Mouse (Mus musculus) cerebellum, adult 2 months (tissue): ENCODE measurements around the gene Efcab2. TPM values are rescaled to one million over a fixed set of nuclear protein-coding genes. Genes with fewer than 3 reads are reported as not detected.

Experiments
- DNase-seq, 2 experiments: peaks; one replicate each; pipeline ENCODE4 v3.0.0; 2021
- H3K27ac ChIP-seq: fragments of 200-500 bp; 2 replicates; pipeline ENCODE4 v1.5.1; 2012; ENCODE audit warnings: low read length, control low read depth, inconsistent platforms; ENCODE audit not compliant: insufficient read depth
- H3K27me3 ChIP-seq: fragments of 200-500 bp; 2 replicates; pipeline ENCODE4 v1.6.1; 2012; ENCODE audit warnings: inconsistent platforms, mild to moderate bottlenecking, low read length, moderate library complexity; ENCODE audit not compliant: control insufficient read depth, insufficient read depth
- H3K4me1 ChIP-seq: fragments of 200-500 bp; 2 replicates; pipeline ENCODE4 v1.6.1; 2011; ENCODE audit warnings: low read length; ENCODE audit not compliant: control insufficient read depth, insufficient read depth
- H3K4me3 ChIP-seq: fragments of 200-500 bp; replicated peaks from 2 replicates; pipeline ENCODE3; 2011; ENCODE audit warnings: mild to moderate bottlenecking, low read depth, low read length, control low read depth; ENCODE audit not compliant: insufficient read depth
- CTCF ChIP-seq: fragments of 200-500 bp; IDR thresholded peaks from 2 replicates; pipeline ENCODE4 v1.5.1; 2011; ENCODE audit warnings: low read depth, mild to moderate bottlenecking, control low read depth, low read length, moderate library complexity, borderline replicate concordance; ENCODE audit not compliant: insufficient read depth
- POLR2A ChIP-seq: fragments of 200-500 bp; IDR thresholded peaks from 2 replicates; pipeline ENCODE4 v1.6.1; 2011; ENCODE audit warnings: low read length, control low read depth, borderline replicate concordance; ENCODE audit not compliant: insufficient read depth
- WGBS: fragments of 180-500 bp; shearing (Covaris S2); methylation state at CpG from one replicate; pipeline ENCODE4 v1.1.7; 2018; 5-methylcytosine and 5-hydroxymethylcytosine counted together
- polyA plus RNA-seq: library from polyadenylated mRNA; depleted of rRNA; stranded (reverse); fragments of >200 nt; gene quantifications from 2 replicates; pipeline ENCODE4 v1.2.3, GENCODE M21; 2012

Efcab2 gene
- polyA plus RNA-seq, 1 experiment: 12.9 TPM

- 93% methylated on average over 1 of the region's 1 CpGs for WGBS
- DNase-seq: no peak
- H3K27me3 ChIP-seq: no peaks in the 10 kb centered on the region
- no peaks in the 10 kb centered on the region for H3K4me1 ChIP-seq
- TF ChIP-seq CTCF (no peak), POLR2A (no peak)
- H3K4me3 ChIP-seq: no peak overlapping the region
- H3K27ac ChIP-seq: no peak overlapping the region
These were observed 27.7 kb downstream of the Efcab2 start for GRCm38 (mm10) chr1:178433619-178434018.

- Histone ChIP-seq H3K4me1 (peaks cover 9% of the 10 kb centered on the region), H3K4me3 (no peak overlapping the region), H3K27me3 (no peaks in the 10 kb centered on the region), H3K27ac (no peak overlapping the region)
- TF ChIP-seq CTCF: no peak
- TF ChIP-seq POLR2A: no peak
- WGBS: 79% methylated on average over 3 of the region's 3 CpGs
- no peak for DNase-seq
These were observed 38.5 kb downstream of the Efcab2 start for GRCm38 (mm10) chr1:178444407-178444806.

GRCm38 (mm10) chr1:178447036-178447435 is 41.2 kb downstream of the Efcab2 start:
- TF ChIP-seq CTCF (no peak), POLR2A (no peak)
- Histone ChIP-seq H3K4me3 (no peak overlapping the region), H3K4me1 (peaks cover 9% of the 10 kb centered on the region), H3K27me3 (no peaks in the 10 kb centered on the region), H3K27ac (no peak overlapping the region)
- no peak for DNase-seq
- 98% methylated on average over 1 of the region's 1 CpGs for WGBS

- WGBS: 38% methylated on average over 6 of the region's 6 CpGs
- H3K27me3 ChIP-seq: no peaks in the 10 kb centered on the region
- H3K4me1 ChIP-seq: peaks cover 15% of the 10 kb centered on the region
- no peak for TF ChIP-seq POLR2A
- no peak for TF ChIP-seq CTCF
- H3K27ac ChIP-seq: peak overlapping the region; percentile 73
- peak; percentile 53 to 55 for DNase-seq
- no peak overlapping the region for H3K4me3 ChIP-seq
These were observed 42.4 kb downstream of the Efcab2 start for GRCm38 (mm10) chr1:178448271-178448744.

GRCm38 (mm10) chr1:178449172-178449571 is 43.3 kb downstream of the Efcab2 start:
- Histone ChIP-seq H3K4me3 (no peak overlapping the region), H3K27ac (no peak overlapping the region), H3K27me3 (no peaks in the 10 kb centered on the region), H3K4me1 (peaks cover 16% of the 10 kb centered on the region)
- TF ChIP-seq POLR2A: no peak
- TF ChIP-seq CTCF: peak; percentile 95
- WGBS: 27% methylated on average over 3 of the region's 3 CpGs
- DNase-seq: peak; percentile 86 to 88

- 89% methylated on average over 2 of the region's 2 CpGs for WGBS
- DNase-seq: no peak
- Histone ChIP-seq H3K4me3 (no peak overlapping the region), H3K27ac (no peak overlapping the region), H3K27me3 (no peaks in the 10 kb centered on the region), H3K4me1 (peaks cover 19% of the 10 kb centered on the region)
- no peak for TF ChIP-seq POLR2A
- no peak for TF ChIP-seq CTCF
These were observed 44.0 kb downstream of the Efcab2 start for GRCm38 (mm10) chr1:178449933-178450332.

- peak; percentile 95 to 99 for DNase-seq
- 5% methylated on average over 3 of the region's 3 CpGs for WGBS
- Histone ChIP-seq H3K4me1 (peaks cover 17% of the 10 kb centered on the region; the same call in 1 of the 2 replicates), H3K4me3 (no peak overlapping the region), H3K27ac (peak overlapping the region; percentile 92), H3K27me3 (no peaks in the 10 kb centered on the region)
- no peak for TF ChIP-seq CTCF
- peak; percentile 17; the same call in 1 of the 2 replicates for TF ChIP-seq POLR2A
These were observed 48.2 kb downstream of the Efcab2 start for GRCm38 (mm10) chr1:178454125-178454524.

GRCm38 (mm10) chr1:178455120-178455519 is 49.2 kb downstream of the Efcab2 start:
- Histone ChIP-seq H3K4me1 (peaks cover 17% of the 10 kb centered on the region; the same call in 1 of the 2 replicates), H3K27me3 (no peaks in the 10 kb centered on the region), H3K27ac (peak overlapping the region; percentile 78; the same call in 1 of the 2 replicates), H3K4me3 (no peak overlapping the region)
- DNase-seq: no peak
- TF ChIP-seq CTCF (no peak), POLR2A (no peak)
- 94% methylated on average over 1 of the region's 1 CpGs for WGBS

GRCm38 (mm10) chr1:178458029-178458428 is 52.1 kb downstream of the Efcab2 start:
- H3K27me3 ChIP-seq: no peaks in the 10 kb centered on the region
- H3K4me3 ChIP-seq: no peak overlapping the region
- no peak for DNase-seq
- no peak overlapping the region for H3K27ac ChIP-seq
- 84% methylated on average over 2 of the region's 2 CpGs for WGBS
- peaks cover 18% of the 10 kb centered on the region; the same call in 1 of the 2 replicates for H3K4me1 ChIP-seq
- TF ChIP-seq CTCF (no peak), POLR2A (no peak)
